ENCODE assay signal across 8 mouse cellular contexts in the genomic region with DNA sequence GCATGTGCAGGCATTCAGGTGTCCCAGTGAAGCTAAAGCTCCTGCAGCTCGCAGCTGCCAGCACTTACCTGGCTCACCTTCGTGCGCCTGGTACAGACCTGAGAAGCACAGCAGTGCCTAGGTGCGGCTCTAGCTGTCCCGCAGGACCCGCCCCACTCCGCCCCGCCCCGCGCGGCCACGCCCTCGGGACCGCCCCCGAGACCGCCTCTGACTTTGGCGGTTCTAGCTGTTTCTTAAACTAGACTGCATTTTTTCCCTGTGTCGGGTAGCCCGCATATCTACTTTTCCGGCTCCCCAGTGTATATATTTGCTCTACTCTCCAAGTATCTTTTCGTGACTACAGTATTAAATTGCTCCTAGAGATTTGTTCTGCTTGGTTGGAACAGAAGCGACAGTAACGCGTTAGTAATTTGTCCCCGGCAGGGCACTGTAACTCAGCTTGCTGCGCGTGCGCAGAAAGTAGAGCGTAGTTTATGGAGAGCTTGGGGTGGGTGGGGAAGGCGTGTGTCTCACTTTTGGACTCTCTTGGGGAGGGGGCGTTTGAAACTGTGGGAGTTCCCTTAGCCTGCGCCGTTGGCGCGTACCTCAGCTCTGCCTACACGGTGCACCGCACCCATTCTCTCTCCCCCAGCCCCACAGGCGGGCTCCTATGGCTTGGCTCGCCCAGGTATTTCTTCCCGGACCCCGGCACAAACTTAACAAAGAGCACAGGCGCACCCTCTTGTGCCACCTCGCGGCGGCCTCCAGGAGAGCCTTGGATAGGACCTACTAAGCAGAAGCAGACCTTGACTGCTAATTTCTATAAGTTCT. TPM values are rescaled to one million over a fixed set of nuclear protein-coding genes. Genes with fewer than 3 reads are reported as not detected.
A peak's percentile ranks its signal among the peaks of the same experiment; 100 is the strongest.
DNase-seq lines count a peak whose midpoint lies in the region; ATAC-seq lines count a peak whose summit lies in the region.

Gene Mgst3 (minus strand): TSS at position 159 of the 810 bp plus-strand sequence.

- peaks cover 17% of the 10 kb centered on the region for H3K27me3 ChIP-seq in hindbrain, embryonic 12.5 days

- H3K4me3 ChIP-seq in hindbrain, embryonic 12.5 days, result peak within 1 kb of the TSS; percentile 62

- WGBS in hindbrain, embryonic 12.5 days, result under 1% methylated on average over 45 of the region's 45 CpGs

- H3K9ac ChIP-seq in hindbrain, embryonic 12.5 days, result peak within 1 kb of the TSS; percentile 78

- peak; percentile 98 for DNase-seq in NIH3T3 (ENCODE audit: low read depth)
- DNase-seq in cerebellum, postnatal 10 days, result peak; percentile 95 to 96
- DNase-seq in frontal cortex, postnatal 10 days (ENCODE audit: low spot score in 2 of 2), result peak; percentile 87 to 92
- peak; percentile 95 to 97 for DNase-seq in layer of hippocampus, postnatal 14 days (ENCODE audit: low spot score in 2 of 2)
- peak; percentile 96 for DNase-seq in lung, postnatal 14 days
- DNase-seq in retina, adult 2 months (ENCODE audit: low read depth, low spot score), result peak; percentile 93
- peak; percentile 94 to 97 for DNase-seq in thymus, postnatal 36 days

- ATAC-seq in hindbrain, embryonic 12.5 days (ENCODE audit: low FRiP score), result peak; percentile 95

- H3K27ac ChIP-seq in hindbrain, embryonic 12.5 days, result peak within 1 kb of the TSS; percentile 83

- H3K4me2 ChIP-seq in hindbrain, embryonic 12.5 days (replicated peaks), result peak within 1 kb of the TSS; percentile 83

- H3K9me3 ChIP-seq in hindbrain, embryonic 12.5 days (replicated peaks), result no peaks in the 10 kb centered on the region

- peaks cover 8% of the 10 kb centered on the region; the same call in 1 of the 2 replicates for H3K4me1 ChIP-seq in hindbrain, embryonic 12.5 days

- H3K36me3 ChIP-seq in hindbrain, embryonic 12.5 days, result no peaks in the 10 kb centered on the region

RNA-seq across cellular contexts. Expression of gene Mgst3, which starts in this region (rescaled TPM):
- 52.0 and 59.7 TPM in 2 replicates for polyA plus RNA-seq in hindbrain, embryonic 12.5 days (2016; fragmentation: Nextera tagmentation; extraction: Ambion mirVana)
- 100 to 1,000 TPM; 113 to 115 TPM for total RNA-seq in layer of hippocampus, postnatal 14 days (2021)

Comparison
In these comparisons a context has a peak if more than half of its experiments do, and no peak if none do; other contexts are left out.
1. Peak in every context shown above with its lines: DNase-seq, ATAC-seq, H3K4me3 ChIP-seq and H3K27ac ChIP-seq.